Mouse (Mus musculus) bone marrow, adult 2 months (tissue): ENCODE measurements around the gene Dvl3.

Experiments used
- CTCF ChIP-seq: fragments of 200-500 bp; IDR thresholded peaks from 2 replicates; pipeline ENCODE4 v1.5.1; 2011; ENCODE audit warnings: low read length, control low read depth; ENCODE audit not compliant: control insufficient read depth, insufficient read depth
- POLR2A ChIP-seq: fragments of 200-500 bp; IDR thresholded peaks from 2 replicates; pipeline ENCODE4 v1.6.1; 2011; ENCODE audit warnings: low read depth, mild to moderate bottlenecking, control low read depth, low read length, borderline replicate concordance; ENCODE audit not compliant: control insufficient read depth

DNA sequence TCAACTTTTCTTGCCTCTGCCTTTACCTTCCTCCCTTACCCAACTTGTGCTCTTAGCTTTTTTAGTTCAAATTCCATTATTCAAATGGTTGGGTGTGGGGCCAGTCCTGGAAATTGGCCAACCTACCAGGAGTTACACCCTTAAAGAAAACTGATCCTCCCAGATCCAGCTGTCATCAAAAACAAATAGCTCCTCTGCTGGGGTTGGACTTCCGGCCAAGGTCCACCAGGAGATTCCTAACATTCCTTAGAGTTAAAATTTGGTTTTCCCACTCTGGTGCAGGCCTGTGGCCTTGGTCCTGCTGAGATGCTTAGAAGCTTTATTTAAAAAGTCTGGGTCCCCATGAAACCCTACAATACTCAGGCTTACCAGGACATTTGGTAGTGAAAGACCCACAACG, 38.3 kb upstream of the Dvl3 start:
- TF ChIP-seq CTCF (no peak), POLR2A (no peak)
